Mouse (Mus musculus): ENCODE measurements around the gene Grik4. TPM values are rescaled to one million over a fixed set of nuclear protein-coding genes. Genes with fewer than 3 reads are reported as not detected.

Grik4 gene
- total and polyA plus RNA-seq, 2 experiments from 2014 or later, result 9.5 to 17.2 TPM

DNA sequence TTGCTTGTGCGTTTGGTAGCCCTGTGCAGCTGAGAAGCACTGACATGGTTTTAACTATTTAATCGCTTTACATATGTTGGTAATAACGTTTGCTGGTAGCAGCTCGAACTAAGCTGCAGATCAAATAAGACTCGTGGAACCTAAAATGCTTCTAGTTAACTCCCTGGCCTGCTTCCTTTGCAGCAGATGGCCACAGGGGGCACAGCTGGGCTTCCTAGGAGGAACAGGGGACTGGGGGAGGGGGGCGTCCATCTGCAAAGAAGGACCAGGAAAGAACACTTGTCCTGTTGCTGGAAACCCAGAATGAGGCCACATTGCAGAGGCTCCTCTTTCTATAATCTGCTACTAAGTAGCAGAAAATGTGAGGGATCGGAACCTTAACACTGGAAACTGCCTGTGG, 24.1 kb downstream of the Grik4 start:
- H3K36me3 ChIP-seq (ENCODE audit: insufficient read depth, low read length), result no peaks in the 10 kb centered on the region
- peak; percentile 68 for TF ChIP-seq CTCF (IDR thresholded peaks at IDR 0.05)
- no peak overlapping the region for H3K27ac ChIP-seq (ENCODE audit: low read depth, low read length)
- no peak overlapping the region for H3K4me3 ChIP-seq (ENCODE audit: low read depth, low read length)
- no peak for DNase-seq (ENCODE audit: low spot score)
- 0 out of 2 replicates have a peak overlapping the region, but pooled peaks have one; percentile 13 for H3K9ac ChIP-seq (replicated peaks; ENCODE audit: low read length, poor library complexity, severe bottlenecking)
- no peak overlapping the region for H3K4me2 ChIP-seq (ENCODE audit: low read depth, low read length, poor library complexity, severe bottlenecking)
- H3K4me1 ChIP-seq (ENCODE audit: insufficient read depth, low read length), result 0 out of 2 replicates have a peak, but pooled peaks cover 12% of the 10 kb centered on the region
- no peaks in the 10 kb centered on the region for H3K27me3 ChIP-seq (ENCODE audit: insufficient read depth, low read length)
- no peak for ATAC-seq (ENCODE audit: low FRiP score)
- H3K9me3 ChIP-seq (ENCODE audit: low read length), result no peaks in the 10 kb centered on the region
- WGBS, result 46% methylated on average over 7 of the region's 7 CpGs

DNA sequence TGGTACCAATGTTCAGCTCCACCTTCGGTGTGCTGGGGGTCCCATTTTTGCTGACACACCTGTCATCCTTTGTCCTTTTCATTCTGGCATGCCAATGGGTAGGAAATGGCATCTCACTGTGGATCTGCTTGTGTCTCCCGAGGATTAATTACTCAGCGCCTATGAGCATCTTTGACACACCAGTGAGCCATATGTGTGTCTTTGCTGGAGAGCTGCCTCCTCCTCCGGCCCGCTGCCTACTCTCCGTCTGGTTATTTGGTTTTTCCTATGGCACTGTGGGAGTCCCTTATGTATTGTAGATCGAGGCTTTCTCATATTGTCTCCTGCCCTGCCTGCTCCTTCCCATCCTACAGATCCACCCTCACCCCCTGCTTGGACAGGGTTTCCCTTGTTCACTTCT, 26.4 kb downstream of the Grik4 start:
- DNase-seq (ENCODE audit: low spot score) (no peak), ATAC-seq (ENCODE audit: low FRiP score) (no peak)
- Histone ChIP-seq H3K27me3 (ENCODE audit: insufficient read depth, low read length) (no peaks in the 10 kb centered on the region), H3K36me3 (ENCODE audit: insufficient read depth, low read length) (no peaks in the 10 kb centered on the region), H3K27ac (ENCODE audit: low read depth, low read length) (no peak overlapping the region), H3K4me3 (ENCODE audit: low read depth, low read length) (no peak overlapping the region), H3K9ac (replicated peaks; ENCODE audit: low read length, poor library complexity, severe bottlenecking) (no peak overlapping the region), H3K4me2 (ENCODE audit: low read depth, low read length, poor library complexity, severe bottlenecking) (no peak overlapping the region), H3K4me1 (ENCODE audit: insufficient read depth, low read length) (0 out of 2 replicates have a peak, but pooled peaks cover 12% of the 10 kb centered on the region), H3K9me3 (ENCODE audit: low read length) (no peaks in the 10 kb centered on the region)
- TF ChIP-seq CTCF (IDR thresholded peaks at IDR 0.05), result no peak
- WGBS, result 81% methylated on average over 7 of the region's 7 CpGs

DNA sequence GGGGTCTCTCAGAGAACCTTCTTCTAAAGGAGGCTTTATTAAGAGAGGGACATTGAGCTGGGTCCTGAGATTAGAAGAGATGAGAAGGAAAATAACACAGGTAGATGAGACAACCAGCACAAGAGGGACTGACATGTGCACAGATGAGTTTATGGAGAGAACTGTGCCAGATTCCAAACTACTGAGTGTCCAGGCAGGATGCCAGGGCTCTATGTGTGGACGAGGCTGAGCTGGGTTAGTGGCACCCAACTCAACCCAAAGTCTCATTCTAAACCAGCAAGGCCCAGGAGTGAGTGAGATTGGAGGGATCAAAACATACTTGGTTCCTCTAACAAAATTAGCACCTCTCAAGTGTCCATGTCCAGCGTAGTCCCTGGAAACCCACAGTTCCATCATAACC, 31.1 kb downstream of the Grik4 start:
- no peaks in the 10 kb centered on the region for H3K36me3 ChIP-seq (ENCODE audit: insufficient read depth, low read length)
- no peaks in the 10 kb centered on the region for H3K27me3 ChIP-seq (ENCODE audit: insufficient read depth, low read length)
- H3K4me2 ChIP-seq (ENCODE audit: low read depth, low read length, poor library complexity, severe bottlenecking), result no peak overlapping the region
- no peaks in the 10 kb centered on the region for H3K9me3 ChIP-seq (ENCODE audit: low read length)
- DNase-seq (ENCODE audit: low spot score) (no peak), ATAC-seq (ENCODE audit: low FRiP score) (no peak)
- no peak overlapping the region for H3K9ac ChIP-seq (replicated peaks; ENCODE audit: low read length, poor library complexity, severe bottlenecking)
- no peak for TF ChIP-seq CTCF (IDR thresholded peaks at IDR 0.05)
- H3K4me3 ChIP-seq (ENCODE audit: low read depth, low read length), result no peak overlapping the region
- 75% methylated on average over 2 of the region's 2 CpGs for WGBS
- H3K4me1 ChIP-seq (ENCODE audit: insufficient read depth, low read length), result no peaks in the 10 kb centered on the region
- no peak overlapping the region for H3K27ac ChIP-seq (ENCODE audit: low read depth, low read length)

DNA sequence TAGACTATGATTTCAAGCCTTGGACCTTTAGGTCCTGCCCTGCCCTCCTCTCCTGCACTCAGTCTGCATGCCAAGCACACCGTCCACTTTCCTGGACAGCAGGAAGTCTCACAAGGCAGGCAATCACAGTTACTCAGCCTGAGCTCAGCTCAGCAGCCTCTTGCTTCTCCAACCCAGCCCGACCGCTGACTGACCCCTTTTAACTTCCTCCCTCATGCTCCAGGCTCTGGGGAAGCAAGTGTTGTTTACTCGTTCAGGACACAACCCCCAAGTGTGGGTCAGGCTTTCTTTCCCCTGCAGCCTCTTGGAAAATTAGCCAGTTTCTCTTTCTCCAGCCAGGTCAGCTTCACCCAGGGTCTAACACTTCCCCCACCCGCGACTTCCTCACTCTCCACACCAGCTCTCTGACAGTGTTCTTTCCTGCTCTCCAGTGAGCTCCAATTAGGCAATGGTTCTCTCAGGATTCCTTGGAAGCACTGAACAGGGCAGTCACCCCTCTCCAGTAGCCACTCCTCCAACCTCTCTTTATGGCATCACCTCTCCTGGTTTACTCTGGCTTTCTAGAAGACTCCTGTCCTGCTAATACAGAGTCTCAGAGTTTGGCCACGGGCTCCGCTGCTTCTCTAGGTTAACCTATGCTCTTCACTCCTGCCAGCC, 35.5 kb downstream of the Grik4 start:
- H3K4me2 ChIP-seq (ENCODE audit: low read depth, low read length, poor library complexity, severe bottlenecking), result no peak overlapping the region
- H3K4me1 ChIP-seq (ENCODE audit: insufficient read depth, low read length), result peaks cover 7% of the 10 kb centered on the region
- ATAC-seq (ENCODE audit: low FRiP score) (no peak), DNase-seq (ENCODE audit: low spot score) (no peak)
- 55% methylated on average over 8 of the region's 8 CpGs for WGBS
- no peak overlapping the region for H3K4me3 ChIP-seq (ENCODE audit: low read depth, low read length)
- TF ChIP-seq CTCF (IDR thresholded peaks at IDR 0.05), result no peak
- no peak overlapping the region for H3K9ac ChIP-seq (replicated peaks; ENCODE audit: low read length, poor library complexity, severe bottlenecking)
- H3K27me3 ChIP-seq (ENCODE audit: insufficient read depth, low read length), result no peaks in the 10 kb centered on the region
- H3K9me3 ChIP-seq (ENCODE audit: low read length), result no peaks in the 10 kb centered on the region
- H3K36me3 ChIP-seq (ENCODE audit: insufficient read depth, low read length), result no peaks in the 10 kb centered on the region
- H3K27ac ChIP-seq (ENCODE audit: low read depth, low read length), result no peak overlapping the region

DNA sequence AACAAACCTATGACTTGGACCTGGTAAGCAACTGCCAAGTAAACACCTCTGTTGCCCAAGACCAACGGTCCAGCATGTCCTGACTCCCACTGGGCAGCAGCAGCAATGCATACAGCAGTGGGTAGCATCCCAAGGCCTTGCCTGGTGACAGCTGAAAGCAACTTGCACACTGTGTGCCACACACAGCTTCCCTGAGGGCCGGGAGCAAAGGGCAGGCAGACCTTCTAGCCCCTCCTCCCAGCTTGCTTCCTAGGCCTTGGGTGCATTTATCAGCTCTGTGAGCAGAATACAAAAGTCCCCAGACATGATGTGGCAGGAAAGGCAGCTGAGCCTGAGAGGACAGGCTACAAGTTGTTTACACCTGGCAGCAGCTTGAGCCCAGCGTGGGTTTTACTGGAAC, 37.3 kb downstream of the Grik4 start:
- H3K9me3 ChIP-seq (ENCODE audit: low read length), result no peaks in the 10 kb centered on the region
- peaks cover 7% of the 10 kb centered on the region for H3K4me1 ChIP-seq (ENCODE audit: insufficient read depth, low read length)
- peak overlapping the region; percentile 19; the same call in 1 of the 2 replicates for H3K9ac ChIP-seq (replicated peaks; ENCODE audit: low read length, poor library complexity, severe bottlenecking)
- no peak overlapping the region for H3K4me3 ChIP-seq (ENCODE audit: low read depth, low read length)
- DNase-seq (ENCODE audit: low spot score), result no peak
- 24% methylated on average over 3 of the region's 3 CpGs for WGBS
- no peak for TF ChIP-seq CTCF (IDR thresholded peaks at IDR 0.05)
- no peak for ATAC-seq (ENCODE audit: low FRiP score)
- H3K36me3 ChIP-seq (ENCODE audit: insufficient read depth, low read length), result no peaks in the 10 kb centered on the region
- H3K27ac ChIP-seq (ENCODE audit: low read depth, low read length), result no peak overlapping the region
- H3K27me3 ChIP-seq (ENCODE audit: insufficient read depth, low read length), result no peaks in the 10 kb centered on the region
- no peak overlapping the region for H3K4me2 ChIP-seq (ENCODE audit: low read depth, low read length, poor library complexity, severe bottlenecking)

DNA sequence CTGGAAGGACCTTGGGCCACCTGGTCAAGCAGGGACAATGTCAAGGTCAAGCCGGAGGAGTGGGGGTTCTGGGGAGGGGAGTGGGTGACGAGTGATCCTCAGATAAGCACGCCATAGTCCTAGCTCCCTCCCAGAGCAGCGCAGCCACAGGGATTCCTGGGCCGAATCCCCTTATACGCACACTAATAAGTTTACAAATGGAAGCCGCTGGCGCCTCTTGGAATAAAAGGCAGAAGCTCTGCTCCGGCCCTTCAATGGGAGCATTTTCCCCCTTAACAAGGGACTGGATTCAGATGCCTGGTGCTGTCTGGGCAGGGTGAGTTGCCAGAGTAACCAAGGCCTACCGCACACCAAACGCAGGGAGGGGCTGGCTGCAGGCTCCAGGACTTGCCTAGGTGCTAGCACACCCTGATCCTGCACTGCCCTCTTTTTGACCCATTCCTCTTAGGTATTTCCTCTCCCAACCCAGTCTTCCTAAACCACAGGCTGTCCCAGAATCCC, 46.2 kb downstream of the Grik4 start:
- H3K4me2 ChIP-seq (ENCODE audit: low read depth, low read length, poor library complexity, severe bottlenecking), result peak overlapping the region; percentile 92
- no peak for TF ChIP-seq CTCF (IDR thresholded peaks at IDR 0.05)
- H3K4me1 ChIP-seq (ENCODE audit: insufficient read depth, low read length), result 0 out of 2 replicates have a peak, but pooled peaks cover 4% of the 10 kb centered on the region
- DNase-seq (ENCODE audit: low spot score) (peak; percentile 68), ATAC-seq (ENCODE audit: low FRiP score) (peak; percentile 28)
- WGBS, result 3% methylated on average over 11 of the region's 11 CpGs
- 0 out of 2 replicates have a peak, but pooled peaks cover 6% of the 10 kb centered on the region for H3K27me3 ChIP-seq (ENCODE audit: insufficient read depth, low read length)
- H3K9me3 ChIP-seq (ENCODE audit: low read length), result no peaks in the 10 kb centered on the region
- no peaks in the 10 kb centered on the region for H3K36me3 ChIP-seq (ENCODE audit: insufficient read depth, low read length)
- H3K27ac ChIP-seq (ENCODE audit: low read depth, low read length), result peak overlapping the region; percentile 60
- H3K9ac ChIP-seq (replicated peaks; ENCODE audit: low read length, poor library complexity, severe bottlenecking), result peak overlapping the region; percentile 30
- H3K4me3 ChIP-seq (ENCODE audit: low read depth, low read length), result peak overlapping the region; percentile 49
